Mouse (Mus musculus) bone marrow macrophage, adult 2 months (primary cell): Measurements from ENCODE around the gene Kng1.

Source experiments
- CTCF ChIP-seq: IDR thresholded peaks from 2 replicates; pipeline ENCODE4 v1.5.1; 2012; ENCODE audit warnings: low read depth, mild to moderate bottlenecking, low read length, moderate library complexity
- POLR2A ChIP-seq: IDR thresholded peaks from 2 replicates; pipeline ENCODE4 v1.6.1; 2012; ENCODE audit warnings: mild to moderate bottlenecking, low read depth, low read length, borderline replicate concordance

DNA sequence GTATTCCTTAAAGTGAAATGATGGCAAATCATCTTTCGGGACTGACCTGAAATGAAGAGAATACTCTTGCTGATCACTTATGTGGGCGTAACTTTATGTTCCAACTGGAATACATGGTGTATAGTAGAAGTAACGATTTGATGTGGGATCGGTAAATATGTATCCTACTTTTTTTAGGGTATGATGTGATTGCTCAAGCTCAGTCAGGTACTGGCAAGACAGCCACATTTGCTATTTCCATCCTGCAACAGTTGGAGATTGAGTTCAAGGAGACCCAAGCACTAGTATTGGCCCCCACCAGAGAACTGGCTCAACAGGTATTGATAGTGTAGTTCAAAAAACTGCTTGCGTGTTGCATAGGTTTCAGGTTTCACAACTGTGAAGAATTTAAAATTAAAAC lies 51.3 kb downstream of the Kng1 start:
- TF ChIP-seq CTCF = no peak
- TF ChIP-seq POLR2A = no peak
